Mouse (Mus musculus): ENCODE results near the gene 1700030J22Rik. TPM values are rescaled to one million over a fixed set of nuclear protein-coding genes. Genes with fewer than 3 reads are reported as not detected.
A peak's percentile ranks its signal among the peaks of the same experiment; 100 is the strongest.

The 1700030J22Rik gene
- polyA plus RNA-seq, 1 experiment: 0.53 TPM

DNA sequence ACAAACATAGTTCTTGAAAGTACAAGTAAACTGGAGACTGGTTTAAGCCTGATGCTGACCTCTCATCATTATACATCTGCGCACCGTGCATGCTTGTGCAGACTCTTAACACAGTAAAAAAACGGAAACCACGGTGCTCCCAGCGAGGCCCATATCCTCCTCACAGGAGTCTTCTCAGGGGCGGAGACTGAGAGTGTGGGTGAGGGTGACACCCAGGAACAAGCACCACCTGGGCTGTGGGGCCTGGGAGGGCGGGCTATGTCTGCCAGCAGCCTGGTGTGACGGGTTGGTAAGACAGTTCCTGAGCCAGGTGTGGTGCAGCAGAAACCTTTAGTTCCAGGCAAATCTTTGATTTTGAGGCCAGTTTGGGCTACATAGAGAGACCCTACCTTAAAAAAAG is 26.3 kb downstream of the 1700030J22Rik start:
- Histone ChIP-seq H3K4me1 (replicated peaks; ENCODE audit: control insufficient read depth, insufficient read depth, low read length) (peaks cover 15% of the 10 kb centered on the region), H3K36me3 (ENCODE audit: control insufficient read depth, insufficient read depth, low read length) (peaks cover 30% of the 10 kb centered on the region), H3K27ac (ENCODE audit: control insufficient read depth, insufficient read depth, low read length) (no peak overlapping the region), H3K4me3 (ENCODE audit: control insufficient read depth, insufficient read depth, low read length) (no peak overlapping the region), H3K27me3 (ENCODE audit: control insufficient read depth, insufficient read depth, low read length) (no peaks in the 10 kb centered on the region)
- DNase-seq: peak; percentile 71
- 17% methylated on average over 8 of the region's 8 CpGs for WGBS
- no peak for TF ChIP-seq POLR2A (IDR thresholded peaks at IDR 0.05; ENCODE audit: control insufficient read depth, extremely low read depth, insufficient read depth, low read length, poor library complexity)
- TF ChIP-seq CTCF (IDR thresholded peaks at IDR 0.05; ENCODE audit: borderline replicate concordance, control insufficient read depth, extremely low read depth, insufficient read depth, low read length, poor library complexity): peak; percentile 59; the same call in 1 of the 2 replicates

DNA sequence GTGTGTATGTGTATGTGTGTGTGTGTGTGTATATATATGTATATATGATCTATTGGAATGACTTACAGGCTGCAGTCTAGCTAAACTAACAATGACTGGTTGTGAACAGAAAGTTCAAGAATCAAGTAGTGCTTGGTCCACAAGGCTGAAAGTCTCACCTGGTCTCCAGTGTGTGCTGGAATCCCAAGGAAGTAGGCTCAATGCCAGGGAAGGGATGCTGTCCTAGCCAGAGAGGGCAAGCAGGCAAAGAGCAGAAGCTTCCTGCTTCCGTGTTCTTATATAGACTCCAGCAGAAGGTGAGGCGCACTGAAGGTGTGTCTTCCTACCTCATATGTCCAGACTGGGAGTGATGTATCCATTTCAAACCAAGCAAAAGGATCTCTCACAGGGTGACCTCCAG is 27.0 kb downstream of the 1700030J22Rik start:
- Histone ChIP-seq H3K27me3 (ENCODE audit: control insufficient read depth, insufficient read depth, low read length) (no peaks in the 10 kb centered on the region), H3K27ac (ENCODE audit: control insufficient read depth, insufficient read depth, low read length) (no peak overlapping the region), H3K4me3 (ENCODE audit: control insufficient read depth, insufficient read depth, low read length) (no peak overlapping the region), H3K36me3 (ENCODE audit: control insufficient read depth, insufficient read depth, low read length) (peaks cover 23% of the 10 kb centered on the region), H3K4me1 (replicated peaks; ENCODE audit: control insufficient read depth, insufficient read depth, low read length) (peaks cover 18% of the 10 kb centered on the region)
- 92% methylated on average over 2 of the region's 2 CpGs for WGBS
- no peak for DNase-seq
- TF ChIP-seq POLR2A (IDR thresholded peaks at IDR 0.05; ENCODE audit: control insufficient read depth, extremely low read depth, insufficient read depth, low read length, poor library complexity) (no peak), CTCF (IDR thresholded peaks at IDR 0.05; ENCODE audit: borderline replicate concordance, control insufficient read depth, extremely low read depth, insufficient read depth, low read length, poor library complexity) (no peak)

DNA sequence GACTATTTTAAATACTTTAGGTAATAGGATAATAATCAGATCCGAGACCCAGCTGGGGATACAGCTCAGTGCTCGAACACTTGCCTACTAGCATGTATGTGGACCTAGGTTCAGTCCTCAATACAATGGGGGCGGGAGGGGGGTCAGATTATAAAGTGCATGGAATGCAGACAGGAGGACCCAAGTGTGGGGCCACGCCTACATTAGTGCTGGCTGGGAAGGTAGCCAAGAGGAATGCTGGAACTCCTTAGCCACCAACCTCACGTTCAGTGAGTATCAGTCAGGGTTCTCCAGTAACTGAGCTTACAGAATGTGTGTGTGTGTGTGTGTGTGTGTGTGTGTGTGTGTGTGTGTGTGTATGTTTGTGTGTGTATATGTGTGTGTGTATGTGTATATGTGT is 27.4 kb downstream of the 1700030J22Rik start:
- Histone ChIP-seq H3K27me3 (ENCODE audit: control insufficient read depth, insufficient read depth, low read length) (no peaks in the 10 kb centered on the region), H3K4me1 (replicated peaks; ENCODE audit: control insufficient read depth, insufficient read depth, low read length) (peaks cover 21% of the 10 kb centered on the region), H3K27ac (ENCODE audit: control insufficient read depth, insufficient read depth, low read length) (no peak overlapping the region), H3K4me3 (ENCODE audit: control insufficient read depth, insufficient read depth, low read length) (no peak overlapping the region), H3K36me3 (ENCODE audit: control insufficient read depth, insufficient read depth, low read length) (peaks cover 20% of the 10 kb centered on the region)
- no peak for TF ChIP-seq CTCF (IDR thresholded peaks at IDR 0.05; ENCODE audit: borderline replicate concordance, control insufficient read depth, extremely low read depth, insufficient read depth, low read length, poor library complexity)
- TF ChIP-seq POLR2A (IDR thresholded peaks at IDR 0.05; ENCODE audit: control insufficient read depth, extremely low read depth, insufficient read depth, low read length, poor library complexity): no peak
- DNase-seq: no peak
- 90% methylated on average over 5 of the region's 5 CpGs for WGBS

DNA sequence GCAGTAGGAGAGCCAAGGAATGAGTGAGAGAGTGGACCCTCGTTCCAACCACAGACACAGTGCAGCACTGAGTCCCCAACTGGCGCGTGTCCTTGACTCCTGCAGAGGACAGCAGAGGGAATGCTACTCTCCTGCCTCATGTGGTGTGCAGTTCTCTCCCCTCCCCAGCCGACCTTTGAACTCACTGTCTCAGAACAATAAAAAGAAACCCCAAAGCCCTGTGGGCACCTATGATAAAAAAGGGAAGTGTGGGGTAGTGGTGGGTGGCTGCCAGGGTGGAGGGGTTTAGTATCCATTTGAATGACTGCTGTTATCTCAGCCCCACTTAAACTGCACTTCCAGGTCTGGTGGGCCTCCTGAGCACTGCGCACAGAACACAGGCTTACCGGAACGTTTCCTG is 31.2 kb downstream of the 1700030J22Rik start:
- Histone ChIP-seq H3K27ac (ENCODE audit: control insufficient read depth, insufficient read depth, low read length) (no peak overlapping the region), H3K4me1 (replicated peaks; ENCODE audit: control insufficient read depth, insufficient read depth, low read length) (peaks cover 38% of the 10 kb centered on the region), H3K27me3 (ENCODE audit: control insufficient read depth, insufficient read depth, low read length) (no peaks in the 10 kb centered on the region), H3K36me3 (ENCODE audit: control insufficient read depth, insufficient read depth, low read length) (no peaks in the 10 kb centered on the region), H3K4me3 (ENCODE audit: control insufficient read depth, insufficient read depth, low read length) (no peak overlapping the region)
- no peak for DNase-seq
- TF ChIP-seq CTCF (IDR thresholded peaks at IDR 0.05; ENCODE audit: borderline replicate concordance, control insufficient read depth, extremely low read depth, insufficient read depth, low read length, poor library complexity) (no peak), POLR2A (IDR thresholded peaks at IDR 0.05; ENCODE audit: control insufficient read depth, extremely low read depth, insufficient read depth, low read length, poor library complexity) (no peak)
- WGBS: 65% methylated on average over 7 of the region's 7 CpGs

GRCm38 (mm10) chr8:116946851-116947250 is 31.9 kb downstream of the 1700030J22Rik start:
- no peak for DNase-seq
- H3K36me3 ChIP-seq (ENCODE audit: control insufficient read depth, insufficient read depth, low read length): no peaks in the 10 kb centered on the region
- TF ChIP-seq CTCF (IDR thresholded peaks at IDR 0.05; ENCODE audit: borderline replicate concordance, control insufficient read depth, extremely low read depth, insufficient read depth, low read length, poor library complexity): no peak
- no peak for TF ChIP-seq POLR2A (IDR thresholded peaks at IDR 0.05; ENCODE audit: control insufficient read depth, extremely low read depth, insufficient read depth, low read length, poor library complexity)
- H3K4me1 ChIP-seq (replicated peaks; ENCODE audit: control insufficient read depth, insufficient read depth, low read length): peaks cover 33% of the 10 kb centered on the region
- H3K27ac ChIP-seq (ENCODE audit: control insufficient read depth, insufficient read depth, low read length): no peak overlapping the region
- WGBS: 79% methylated on average over 6 of the region's 6 CpGs
- H3K4me3 ChIP-seq (ENCODE audit: control insufficient read depth, insufficient read depth, low read length): peak overlapping the region; percentile 33; the same call in 1 of the 2 replicates
- no peaks in the 10 kb centered on the region for H3K27me3 ChIP-seq (ENCODE audit: control insufficient read depth, insufficient read depth, low read length)

GRCm38 (mm10) chr8:116946268-116946838 is 32.4 kb downstream of the 1700030J22Rik start:
- WGBS: 60% methylated on average over 21 of the region's 21 CpGs
- no peak for DNase-seq
- no peak for TF ChIP-seq CTCF (IDR thresholded peaks at IDR 0.05; ENCODE audit: borderline replicate concordance, control insufficient read depth, extremely low read depth, insufficient read depth, low read length, poor library complexity)
- TF ChIP-seq POLR2A (IDR thresholded peaks at IDR 0.05; ENCODE audit: control insufficient read depth, extremely low read depth, insufficient read depth, low read length, poor library complexity): no peak

More at GRCm38 (mm10) chr8:116946268-116946838, 32.4 kb downstream of the 1700030J22Rik start:
- Histone ChIP-seq H3K4me1 (replicated peaks; ENCODE audit: control insufficient read depth, insufficient read depth, low read length) (peaks cover 31% of the 10 kb centered on the region), H3K36me3 (ENCODE audit: control insufficient read depth, insufficient read depth, low read length) (no peaks in the 10 kb centered on the region), H3K4me3 (ENCODE audit: control insufficient read depth, insufficient read depth, low read length) (peak overlapping the region; percentile 33), H3K27me3 (ENCODE audit: control insufficient read depth, insufficient read depth, low read length) (no peaks in the 10 kb centered on the region), H3K27ac (ENCODE audit: control insufficient read depth, insufficient read depth, low read length) (no peak overlapping the region; the same call in 1 of the 2 replicates)

All from thymus, adult 2 months (tissue).